8 mouse cellular contexts compared by ENCODE assay signal in the genomic region with DNA sequence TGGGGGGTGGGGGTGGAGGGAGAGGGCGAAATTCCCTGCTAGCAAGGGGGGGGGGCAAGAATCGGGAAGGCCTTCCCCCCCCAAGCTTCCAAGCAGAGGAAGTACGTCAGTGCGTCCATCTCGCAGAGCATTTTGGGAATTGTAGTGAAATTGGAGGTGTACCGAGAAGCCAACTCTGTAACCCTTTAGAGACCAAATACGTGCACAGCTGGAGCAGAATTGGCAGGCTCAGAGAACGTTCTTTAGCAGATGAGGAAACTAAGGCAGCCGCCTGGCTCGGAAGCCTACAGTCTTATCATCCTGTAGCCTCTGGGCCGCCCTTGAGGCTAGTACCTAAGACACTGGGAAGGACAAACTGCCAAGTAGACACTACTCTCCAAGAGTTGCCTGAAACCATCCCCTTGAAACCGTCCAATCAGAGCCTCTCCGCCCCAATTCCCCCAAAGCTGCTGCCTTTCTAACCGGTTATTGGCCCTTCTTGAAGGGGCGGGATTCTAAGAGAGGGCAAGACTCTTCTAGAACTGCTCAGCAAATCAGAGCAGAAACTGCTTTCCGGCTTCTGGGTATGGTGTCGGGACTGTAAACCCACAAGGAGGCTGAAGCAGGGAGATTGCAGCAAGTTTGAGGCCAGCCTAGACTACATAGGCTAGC. TPM values are rescaled to one million over a fixed set of nuclear protein-coding genes. Genes with fewer than 3 reads are reported as not detected.
DNase-seq lines count a peak whose midpoint lies in the region; ATAC-seq lines count a peak whose summit lies in the region.

No protein-coding gene starts in this region.

- peak overlapping the region; percentile 69 for H3K4me2 ChIP-seq in forebrain, embryonic 14.5 days (ENCODE audit: low read length)
- peak overlapping the region; percentile 75 for H3K4me2 ChIP-seq in neural tube, embryonic 15.5 days

- peaks cover 28% of the 10 kb centered on the region for H3K36me3 ChIP-seq in forebrain, embryonic 14.5 days (ENCODE audit: control insufficient read depth, insufficient read depth, low read length)
- H3K36me3 ChIP-seq in neural tube, embryonic 15.5 days = peaks cover 20% of the 10 kb centered on the region

- 3% methylated on average over 16 of the region's 17 CpGs for WGBS in forebrain, embryonic 14.5 days
- WGBS in neural tube, embryonic 15.5 days = 1% methylated on average over 17 of the region's 17 CpGs

- H3K9ac ChIP-seq in forebrain, embryonic 14.5 days (ENCODE audit: low read length) = peak overlapping the region; percentile 77
- H3K9ac ChIP-seq in neural tube, embryonic 15.5 days (replicated peaks) = peak overlapping the region; percentile 60

- H3K9me3 ChIP-seq in forebrain, embryonic 14.5 days (replicated peaks; ENCODE audit: control insufficient read depth, low read length) = no peaks in the 10 kb centered on the region
- no peaks in the 10 kb centered on the region for H3K9me3 ChIP-seq in neural tube, embryonic 15.5 days (replicated peaks)

- intact Hi-C loops in heart, postnatal 10 days (cut with DNase I) = loop anchor here (5.0 kb wide), 1 partner anchor 46 kb away; no protein-coding TSS in a partner anchor

- peak; percentile 71 for ATAC-seq in forebrain, embryonic 14.5 days
- peak; percentile 61 for ATAC-seq in neural tube, embryonic 15.5 days (ENCODE audit: low FRiP score)

- peak overlapping the region; percentile 37 for H3K4me3 ChIP-seq in forebrain, embryonic 14.5 days (ENCODE audit: low read depth, low read length)
- peak overlapping the region; percentile 43 for H3K4me3 ChIP-seq in neural tube, embryonic 15.5 days (replicated peaks)

- peak; percentile 92 for DNase-seq in MEL-GATA-1-ER (ENCODE audit: extremely low read depth, low read depth)
- peak; percentile 70 for DNase-seq in cerebellum, adult 11 months
- DNase-seq in forebrain, embryonic 14.5 days (ENCODE audit: low spot score) = peak; percentile 97
- peak; percentile 87 to 88 for DNase-seq in heart, postnatal 10 days
- DNase-seq in kidney, postnatal 4 days = peak; percentile 72 to 83
- peak; percentile 80 to 87 for DNase-seq in lung, adult 18-20 months
- DNase-seq in thymus, postnatal 0 days (ENCODE audit: low spot score) = peak; percentile 86

- H3K4me1 ChIP-seq in forebrain, embryonic 14.5 days (ENCODE audit: control insufficient read depth, insufficient read depth, low read length) = peaks cover 14% of the 10 kb centered on the region
- H3K4me1 ChIP-seq in neural tube, embryonic 15.5 days = peaks cover 78% of the 10 kb centered on the region

- no peaks in the 10 kb centered on the region for H3K27me3 ChIP-seq in forebrain, embryonic 14.5 days (replicated peaks; ENCODE audit: control insufficient read depth, insufficient read depth, low read length)
- H3K27me3 ChIP-seq in neural tube, embryonic 15.5 days (replicated peaks) = no peaks in the 10 kb centered on the region

- H3K27ac ChIP-seq in forebrain, embryonic 14.5 days (ENCODE audit: low read depth, low read length) = peak overlapping the region; percentile 54
- peak overlapping the region; percentile 79 for H3K27ac ChIP-seq in neural tube, embryonic 15.5 days (replicated peaks)

RNA-seq across cellular contexts. Expression of a gene that starts 0.9 kb away (rescaled TPM):
- polyA plus RNA-seq in forebrain, embryonic 14.5 days (2014; fragmentation: Nextera tagmentation; extraction: Ambion mirVana) = 25.9 and 33.3 TPM in 2 replicates
- total RNA-seq in heart, postnatal 10 days (2021) = 10 to 100 TPM; 24.5 to 29.5 TPM
- polyA plus RNA-seq in neural tube, embryonic 15.5 days (2015; fragmentation: Nextera tagmentation; extraction: Ambion mirVana) = 28.4 and 28.6 TPM in 2 replicates
- polyA plus RNA-seq in thymus, postnatal 0 days (2015; fragmentation: Nextera tagmentation; extraction: Ambion mirVana) = 18.3 and 20.7 TPM in 2 replicates

RNA-seq across cellular contexts. Expression of a gene that starts 11.9 kb away (rescaled TPM):
- 3.6 and 3.9 TPM in 2 replicates for polyA plus RNA-seq in forebrain, embryonic 14.5 days (2014; fragmentation: Nextera tagmentation; extraction: Ambion mirVana)
- 1 to 10 TPM; 1.7 to 2.4 TPM for total RNA-seq in heart, postnatal 10 days (2021)
- polyA plus RNA-seq in neural tube, embryonic 15.5 days (2015; fragmentation: Nextera tagmentation; extraction: Ambion mirVana) = 7.6 and 8.0 TPM in 2 replicates
- 5.5 and 5.9 TPM in 2 replicates for polyA plus RNA-seq in thymus, postnatal 0 days (2015; fragmentation: Nextera tagmentation; extraction: Ambion mirVana)

RNA-seq across cellular contexts. Expression of a gene that starts 15.8 kb away (rescaled TPM):
- 0.18 and 0.49 TPM in 2 replicates for polyA plus RNA-seq in forebrain, embryonic 14.5 days (2014; fragmentation: Nextera tagmentation; extraction: Ambion mirVana)
- total RNA-seq in heart, postnatal 10 days (2021) = not detected
- polyA plus RNA-seq in neural tube, embryonic 15.5 days (2015; fragmentation: Nextera tagmentation; extraction: Ambion mirVana) = 0.84 and 0.93 TPM in 2 replicates
- polyA plus RNA-seq in thymus, postnatal 0 days (2015; fragmentation: Nextera tagmentation; extraction: Ambion mirVana) = not detected in 2 replicates

RNA-seq across cellular contexts. Expression of a gene that starts 20.4 kb away (rescaled TPM):
- not detected in 2 replicates for polyA plus RNA-seq in forebrain, embryonic 14.5 days (2014; fragmentation: Nextera tagmentation; extraction: Ambion mirVana)
- not detected for total RNA-seq in heart, postnatal 10 days (2021)
- 0.31 and 1.3 TPM in 2 replicates for polyA plus RNA-seq in neural tube, embryonic 15.5 days (2015; fragmentation: Nextera tagmentation; extraction: Ambion mirVana)
- polyA plus RNA-seq in thymus, postnatal 0 days (2015; fragmentation: Nextera tagmentation; extraction: Ambion mirVana) = 0.23 and 0.47 TPM in 2 replicates

RNA-seq across cellular contexts. Expression of a gene that starts 21.2 kb away (rescaled TPM):
- 19.1 and 22.7 TPM in 2 replicates for polyA plus RNA-seq in forebrain, embryonic 14.5 days (2014; fragmentation: Nextera tagmentation; extraction: Ambion mirVana)
- 10 to 100 TPM; 58.3 to 60.9 TPM for total RNA-seq in heart, postnatal 10 days (2021)
- 26.4 and 28.3 TPM in 2 replicates for polyA plus RNA-seq in neural tube, embryonic 15.5 days (2015; fragmentation: Nextera tagmentation; extraction: Ambion mirVana)
- 18.5 and 19.6 TPM in 2 replicates for polyA plus RNA-seq in thymus, postnatal 0 days (2015; fragmentation: Nextera tagmentation; extraction: Ambion mirVana)

Comparison
In these comparisons a context has a peak if more than half of its experiments do, and no peak if none do; other contexts are left out.
1. Peak in every context shown above with its lines: DNase-seq, ATAC-seq, H3K4me3 ChIP-seq and H3K27ac ChIP-seq.